Mouse (Mus musculus) B cell, adult 2 months (primary cell): Measurements from ENCODE around the gene Abcd3.
A peak's percentile ranks its signal among the peaks of the same experiment; 100 is the strongest.
"Not testable (repeated sequence)": the region's sequence is repeated elsewhere in the genome, so short reads cannot be mapped to it uniquely, and the experiment has no call there.

Experiments
- DNase-seq, 2 experiments: peaks; one replicate each; pipeline ENCODE4 v3.0.0; 2022

Abcd3 gene

DNA sequence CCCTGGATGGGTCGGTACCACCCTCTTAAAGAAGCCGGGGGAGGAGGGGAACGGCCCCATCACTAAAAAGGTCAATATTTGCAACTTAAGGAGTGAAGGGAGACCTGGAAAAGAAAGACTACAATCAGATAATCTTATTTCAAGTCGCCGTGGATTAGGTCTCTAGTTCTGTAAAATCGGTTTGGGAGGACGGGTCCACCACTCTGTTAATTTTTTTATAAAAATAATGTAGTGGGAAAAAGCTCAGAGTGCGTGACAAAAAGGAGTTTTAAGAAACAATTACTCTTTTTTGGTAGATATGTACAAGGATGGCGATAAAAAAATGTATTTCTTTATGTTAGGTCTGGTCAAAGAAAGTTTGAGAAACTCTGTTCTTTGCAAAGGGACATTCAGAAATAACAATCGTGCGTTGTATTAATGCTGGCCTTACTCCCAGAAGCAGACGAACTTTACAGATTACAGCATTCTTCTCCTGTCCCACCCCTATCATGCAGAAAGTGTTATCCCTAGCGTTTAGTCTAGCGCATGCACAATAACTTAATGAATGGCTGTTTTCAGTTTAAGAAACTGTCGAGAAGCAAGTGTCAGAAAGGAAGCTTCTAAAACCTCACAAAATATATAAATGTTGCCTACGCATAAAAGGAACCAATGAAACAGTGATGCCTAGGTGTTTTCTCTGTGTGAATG is 590 bp upstream of the Abcd3 start:
- DNase-seq: no peak

DNA sequence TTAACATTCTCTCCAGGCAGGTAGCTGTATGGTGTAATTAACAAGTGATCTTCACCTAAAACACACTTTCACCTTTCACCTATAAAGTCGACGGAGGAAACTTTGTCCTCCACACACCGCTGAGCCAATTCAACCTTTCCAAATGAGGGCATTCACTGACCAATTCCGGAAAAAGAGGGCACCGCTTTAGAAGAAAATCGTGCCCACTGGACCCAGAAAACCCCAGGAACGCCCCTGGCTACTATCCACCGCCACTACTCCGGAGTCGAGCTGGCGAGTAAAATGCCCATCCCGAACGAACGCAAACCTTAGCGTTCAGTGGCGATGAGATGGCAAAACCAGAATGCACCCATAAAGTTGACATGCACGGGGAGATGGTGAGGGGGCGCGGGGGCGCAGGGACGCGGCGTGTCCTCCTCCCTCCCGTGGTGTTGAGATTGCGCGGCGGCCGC is 663 bp downstream of the Abcd3 start:
- no peak for DNase-seq

DNA sequence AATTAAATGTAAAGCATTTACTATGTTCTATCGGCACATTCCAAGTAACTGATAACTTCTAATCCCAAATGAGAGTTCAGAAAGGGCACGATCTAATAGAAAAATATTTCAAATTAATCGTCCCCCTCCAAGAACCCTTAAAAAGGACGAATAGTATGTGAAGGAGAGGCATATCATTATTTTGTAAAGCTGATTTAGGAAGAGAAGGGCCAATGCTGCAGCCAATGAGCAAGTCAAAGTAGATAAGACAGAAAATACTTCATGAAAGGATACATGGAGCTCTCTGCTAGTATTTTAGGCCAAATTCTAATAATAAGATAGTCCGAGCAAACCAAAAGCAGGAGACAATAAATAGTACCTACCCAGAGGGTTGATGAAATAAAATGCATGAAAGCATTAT is 1.3 kb downstream of the Abcd3 start:
- no peak for DNase-seq

DNA sequence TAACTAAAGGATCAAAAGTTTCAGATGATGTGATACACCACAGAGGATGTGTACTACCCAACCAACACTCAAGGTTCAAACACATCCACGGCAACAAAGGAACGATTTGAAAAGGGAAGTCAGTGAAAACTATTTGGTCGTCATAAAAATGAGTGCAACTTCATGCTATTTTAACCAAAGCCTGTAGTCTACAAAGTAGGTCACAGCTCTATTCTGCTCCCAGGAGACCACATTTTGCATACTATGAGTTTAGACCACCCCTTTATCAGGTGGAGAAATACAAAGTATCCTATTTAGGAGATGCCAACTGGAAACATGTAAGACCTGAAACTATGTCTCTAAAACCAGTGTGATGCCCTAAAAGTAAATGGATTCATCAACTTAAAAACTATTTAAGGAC is 6.9 kb downstream of the Abcd3 start:
- DNase-seq: no peak

DNA sequence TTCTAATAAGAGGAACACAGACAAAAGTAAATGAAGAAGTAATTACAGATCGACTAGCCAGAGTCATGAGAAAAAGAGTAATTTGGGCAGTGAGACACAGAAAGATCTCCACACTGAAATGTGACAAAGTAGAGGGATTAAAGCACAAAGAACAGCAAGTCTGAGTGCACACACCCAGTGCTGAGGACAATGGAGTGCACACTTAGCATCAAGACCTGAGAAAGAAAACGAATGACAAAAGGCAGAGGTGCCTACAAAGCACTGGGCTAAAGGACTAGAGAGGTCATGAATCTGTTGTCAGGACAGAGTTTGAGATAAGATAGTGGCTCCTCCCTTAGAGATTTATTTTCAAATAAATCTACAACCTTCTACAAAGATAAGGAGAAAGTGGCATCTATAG is 20.9 kb downstream of the Abcd3 start:
- DNase-seq: no peak

DNA sequence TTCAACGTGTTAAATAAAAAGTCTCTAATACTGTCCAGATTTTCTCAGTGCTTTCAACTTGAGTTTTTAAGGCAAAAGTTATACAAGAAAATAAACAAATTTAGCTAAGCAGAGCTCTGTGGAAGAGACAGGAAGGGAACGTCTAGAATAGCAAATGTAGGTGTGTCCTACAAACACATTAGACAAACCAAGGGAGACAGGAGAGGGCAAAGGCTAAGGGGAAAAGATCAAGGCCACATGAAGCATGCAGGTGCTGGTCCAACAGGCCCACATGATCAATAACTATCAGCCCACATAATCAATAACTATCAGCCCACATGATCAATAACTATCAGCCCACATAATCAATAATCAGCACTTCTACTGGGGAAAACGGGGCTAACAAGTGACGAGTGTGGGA is 22.9 kb downstream of the Abcd3 start:
- DNase-seq: no peak

DNA sequence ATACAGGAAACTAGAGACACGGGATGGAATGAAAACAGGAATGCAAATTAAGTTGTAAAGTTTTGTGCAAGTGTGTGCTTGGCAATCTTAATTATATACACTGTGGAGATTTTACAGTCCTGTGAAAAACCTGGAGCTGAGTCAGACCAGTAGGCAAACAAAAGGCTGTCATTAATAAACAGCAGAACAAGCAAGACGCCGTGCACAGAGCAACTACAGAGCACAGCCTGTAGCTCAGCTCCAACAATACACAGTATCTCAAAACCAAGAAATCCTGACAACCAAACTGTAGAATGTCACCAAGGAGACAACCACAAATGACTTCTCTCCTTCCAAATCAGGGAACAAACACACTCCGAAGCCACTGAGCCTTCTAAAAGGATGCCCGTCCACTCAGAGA is 24.7 kb downstream of the Abcd3 start:
- no peak for DNase-seq

DNA sequence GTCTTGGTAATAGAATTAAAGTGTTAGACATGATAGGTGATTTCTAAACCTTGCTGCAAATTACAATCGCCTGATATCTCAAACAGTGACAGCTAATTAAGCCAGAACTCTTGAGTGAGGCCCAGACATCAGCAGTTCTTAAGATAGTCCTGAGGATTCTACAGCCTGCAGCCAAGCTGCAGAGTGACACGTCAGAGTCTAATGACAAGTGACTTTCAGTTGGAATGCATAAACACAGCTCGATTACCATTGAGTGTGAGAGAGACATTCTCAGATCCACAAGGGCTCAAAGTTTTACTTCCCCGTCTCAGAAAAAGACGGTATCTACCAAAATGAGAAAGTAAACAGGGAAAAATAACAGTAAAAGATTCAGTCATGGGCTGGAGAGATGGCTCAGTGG is 25.3 kb downstream of the Abcd3 start:
- no peak for DNase-seq

DNA sequence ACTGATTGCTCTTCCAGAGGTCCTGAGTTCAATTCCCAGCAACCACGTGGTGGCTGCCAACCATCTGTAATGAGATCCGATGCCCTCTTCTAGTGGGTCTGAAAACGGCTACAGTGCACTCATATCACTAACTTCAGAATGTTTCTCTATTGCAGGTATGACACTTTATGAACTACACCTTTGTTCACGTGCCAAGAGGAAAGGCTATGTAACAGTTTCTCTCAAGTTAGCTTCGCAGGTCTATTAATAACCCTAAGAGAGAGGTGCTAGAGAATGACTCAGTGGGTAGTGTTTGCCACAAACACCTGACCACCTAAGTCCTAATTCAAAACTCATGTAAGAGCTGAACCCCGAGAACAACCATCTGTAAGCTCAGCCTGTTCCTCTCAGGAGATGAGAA is 32.1 kb downstream of the Abcd3 start:
- no peak for DNase-seq

DNA sequence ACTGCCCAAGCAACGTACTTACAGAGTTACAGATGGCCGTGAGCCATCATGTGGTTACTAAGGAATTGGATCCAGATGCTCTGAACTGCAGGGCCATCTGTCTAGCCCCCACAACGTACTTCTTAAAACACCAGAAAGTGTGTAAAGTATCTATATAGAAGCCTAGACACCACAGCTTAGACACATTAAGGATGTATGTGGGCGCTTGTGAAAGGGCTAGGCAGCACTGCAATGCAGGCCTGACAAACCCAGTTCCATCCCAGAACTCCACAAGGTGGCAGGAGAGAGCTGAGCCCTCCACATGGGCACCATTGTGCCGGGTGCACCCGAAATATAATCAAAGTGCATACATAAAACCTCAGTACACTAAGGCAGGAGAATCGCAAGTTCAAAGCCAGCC is 37.2 kb downstream of the Abcd3 start:
- peak; percentile 37 to 45 for DNase-seq

DNA sequence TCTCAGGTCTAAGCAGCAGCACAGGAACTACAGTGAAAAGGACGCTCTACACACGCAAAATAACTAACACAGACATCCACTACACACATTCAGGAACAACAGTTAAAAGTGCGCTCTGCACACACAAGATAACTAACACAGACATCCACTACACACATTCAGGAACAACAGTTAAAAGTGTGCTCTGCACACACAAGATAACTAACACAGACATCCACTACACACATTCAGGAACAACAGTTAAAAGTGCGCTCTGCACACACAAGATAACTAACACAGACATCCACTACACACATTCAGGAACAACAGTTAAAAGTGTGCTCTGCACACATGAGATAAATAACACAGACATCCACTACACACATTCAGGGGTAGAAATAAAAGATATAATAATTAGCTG is 41.8 kb downstream of the Abcd3 start:
- DNase-seq: not testable (repeated sequence)

DNA sequence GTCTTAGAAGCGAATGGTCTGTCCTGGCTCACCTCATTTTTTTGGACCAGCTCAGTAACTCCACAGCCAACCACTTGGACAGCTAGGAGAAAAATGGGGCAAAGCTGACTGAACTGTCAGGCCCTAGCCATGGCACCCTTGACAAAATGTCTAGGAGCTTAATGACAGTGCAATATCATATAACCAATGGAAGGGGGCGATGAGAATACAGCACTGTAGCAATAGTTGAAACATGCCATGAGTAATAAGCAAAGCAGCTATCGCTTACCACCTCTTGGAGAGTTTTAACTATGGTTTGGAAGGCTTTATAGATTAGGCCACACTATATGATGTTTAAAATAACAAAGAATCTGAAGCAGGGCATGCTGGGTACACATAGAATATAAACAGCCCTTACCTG is 46.3 kb downstream of the Abcd3 start:
- DNase-seq: no peak

DNA sequence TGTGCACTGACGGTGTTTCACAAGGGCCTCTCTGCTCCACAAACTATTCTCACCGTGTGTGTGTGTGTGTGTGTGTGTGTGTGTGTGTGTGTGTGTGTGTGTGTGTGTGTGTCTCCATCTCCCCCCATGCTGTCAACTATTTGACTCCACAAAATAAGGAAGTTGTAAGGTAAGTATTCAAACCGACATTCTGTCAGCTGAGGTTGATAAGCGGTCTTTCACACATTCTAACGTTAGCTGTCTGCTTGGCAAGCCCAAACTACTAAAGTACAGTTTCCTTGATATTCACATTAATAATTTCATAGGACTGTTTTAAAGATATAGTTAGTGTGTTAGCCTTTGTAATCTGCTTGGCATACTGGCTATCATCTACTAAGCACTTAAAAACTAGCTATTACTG is 48.3 kb downstream of the Abcd3 start:
- no peak for DNase-seq

DNA sequence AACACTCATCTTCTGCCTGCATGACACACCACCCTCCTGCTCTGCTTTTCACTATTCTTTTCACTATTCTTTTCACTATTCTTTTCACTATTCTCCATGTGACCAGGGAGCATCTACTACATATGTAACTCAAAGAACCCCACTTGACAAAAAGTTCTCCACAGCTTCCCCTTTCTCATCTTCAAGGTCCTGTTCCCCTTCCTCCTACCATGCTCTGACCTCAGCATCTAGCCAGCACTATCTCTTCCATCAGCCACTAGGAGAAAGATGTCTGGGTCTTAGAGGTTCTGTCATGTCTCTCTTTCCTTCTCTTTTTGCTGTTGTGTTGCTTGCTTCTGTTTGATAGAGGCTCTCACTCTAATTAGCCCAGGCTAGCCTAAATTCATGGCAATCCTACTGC is 49.1 kb downstream of the Abcd3 start:
- DNase-seq: no peak

DNA sequence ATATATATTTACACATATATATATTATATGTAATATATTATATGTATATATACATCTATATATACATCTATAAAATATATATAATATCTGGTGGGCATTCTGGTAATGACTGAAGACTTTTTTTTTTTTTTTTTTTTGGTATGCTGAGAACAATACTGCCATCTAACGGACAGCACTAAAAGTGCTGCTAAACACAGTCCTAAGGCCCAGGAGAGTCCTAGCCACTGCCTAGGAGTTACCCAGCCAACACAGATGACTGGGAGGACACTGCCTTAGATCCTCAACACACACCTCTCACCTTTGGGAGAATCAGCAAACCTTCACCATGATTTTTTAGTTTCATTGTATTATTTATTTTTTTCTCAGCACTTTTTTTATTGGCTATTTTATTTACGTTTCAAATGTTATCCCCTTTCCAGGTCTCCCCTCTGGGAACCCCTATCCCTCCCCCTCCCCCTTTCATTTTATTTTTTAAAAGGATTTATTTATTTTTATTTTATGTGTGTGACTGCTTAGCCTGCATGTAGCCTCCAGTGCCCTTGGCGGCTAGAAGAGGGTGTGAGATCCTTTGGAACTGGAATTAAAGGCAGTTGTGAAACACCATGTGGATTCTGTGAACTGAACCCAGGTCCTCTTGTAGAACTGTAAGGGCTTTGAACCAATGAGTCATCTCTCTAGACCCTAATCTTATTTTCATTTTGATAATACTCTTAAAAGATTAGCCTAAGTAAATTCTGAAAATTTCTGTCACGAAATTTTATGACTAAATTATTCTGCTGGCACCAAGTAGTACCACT is 52.8 kb downstream of the Abcd3 start:
- DNase-seq: peak; percentile 12 to 20

DNA sequence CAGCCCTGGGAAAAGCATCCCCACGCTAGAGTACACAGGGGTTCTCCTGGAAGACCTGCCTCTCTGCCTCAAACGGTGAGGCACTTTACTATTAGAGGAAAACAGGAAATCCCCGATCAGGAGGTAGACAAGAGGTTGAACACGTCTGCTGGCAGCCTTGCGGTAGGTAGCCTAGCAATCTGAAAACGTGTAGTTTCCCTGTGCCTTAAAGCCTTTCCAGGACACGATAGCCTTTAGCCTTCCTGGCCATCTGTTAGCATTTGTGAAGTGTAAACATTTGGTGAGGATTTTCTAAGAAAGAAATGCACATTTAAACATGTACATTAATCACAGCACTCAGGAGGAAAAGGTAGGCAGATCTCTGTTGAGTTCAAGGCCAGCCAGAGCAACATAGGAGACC is 56.7 kb downstream of the Abcd3 start:
- DNase-seq: no peak

DNA sequence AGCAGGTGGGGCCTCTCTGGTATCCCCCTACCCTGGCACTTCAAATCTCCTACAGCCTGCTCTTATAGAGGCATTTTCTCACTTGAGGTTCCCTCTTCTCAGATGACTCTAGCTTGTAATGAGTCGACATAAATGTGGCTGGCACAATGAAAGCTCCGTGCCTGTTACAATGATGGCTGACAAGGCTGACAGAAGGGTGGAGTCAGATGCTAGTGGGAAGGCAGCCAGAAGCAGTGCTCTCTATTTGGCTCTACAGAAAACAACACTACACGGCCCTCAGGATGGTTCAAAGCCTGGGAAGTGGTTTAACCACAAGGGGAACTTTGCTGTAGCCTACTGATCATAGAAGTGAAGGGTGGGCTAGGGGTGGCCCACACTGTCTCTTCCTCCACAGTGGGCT is 60.0 kb downstream of the Abcd3 start:
- DNase-seq: no peak

DNA sequence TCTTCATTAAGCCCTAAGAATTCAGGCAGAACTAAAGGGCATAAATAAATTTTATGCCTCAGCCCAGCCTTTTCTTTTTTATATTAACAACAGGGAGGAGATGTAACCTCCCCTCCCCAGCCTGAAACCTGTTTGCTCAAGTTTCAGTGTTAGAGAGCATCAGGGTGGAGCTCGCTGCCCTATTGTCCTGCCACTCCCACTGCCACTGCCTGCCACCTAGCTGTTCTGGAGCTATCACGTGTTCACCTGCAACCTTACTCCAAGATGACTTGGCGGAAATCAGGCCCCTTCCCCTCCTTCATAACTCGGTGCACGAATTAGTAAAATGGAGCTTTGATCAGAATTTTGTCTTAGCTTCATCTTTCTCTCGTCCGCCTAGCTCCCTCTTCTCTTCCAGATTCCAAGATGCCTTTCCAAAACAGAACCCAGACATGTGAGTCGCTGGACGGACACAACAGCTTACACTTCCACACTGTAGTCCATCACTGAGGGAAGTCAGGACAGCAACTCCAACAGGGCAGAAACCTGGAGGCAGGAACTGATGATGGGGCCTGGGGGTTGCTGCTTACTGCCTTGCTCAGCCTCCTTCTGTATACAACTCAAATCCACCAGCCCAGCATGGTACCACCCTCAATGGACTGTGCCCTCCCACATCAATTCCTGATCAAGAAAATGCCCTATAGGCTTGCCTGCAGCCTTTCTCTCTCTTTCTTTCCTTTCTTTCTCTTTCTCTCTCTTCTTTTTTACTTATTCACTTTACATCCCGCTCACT is 60.6 kb downstream of the Abcd3 start:
- not testable (repeated sequence) for DNase-seq

DNA sequence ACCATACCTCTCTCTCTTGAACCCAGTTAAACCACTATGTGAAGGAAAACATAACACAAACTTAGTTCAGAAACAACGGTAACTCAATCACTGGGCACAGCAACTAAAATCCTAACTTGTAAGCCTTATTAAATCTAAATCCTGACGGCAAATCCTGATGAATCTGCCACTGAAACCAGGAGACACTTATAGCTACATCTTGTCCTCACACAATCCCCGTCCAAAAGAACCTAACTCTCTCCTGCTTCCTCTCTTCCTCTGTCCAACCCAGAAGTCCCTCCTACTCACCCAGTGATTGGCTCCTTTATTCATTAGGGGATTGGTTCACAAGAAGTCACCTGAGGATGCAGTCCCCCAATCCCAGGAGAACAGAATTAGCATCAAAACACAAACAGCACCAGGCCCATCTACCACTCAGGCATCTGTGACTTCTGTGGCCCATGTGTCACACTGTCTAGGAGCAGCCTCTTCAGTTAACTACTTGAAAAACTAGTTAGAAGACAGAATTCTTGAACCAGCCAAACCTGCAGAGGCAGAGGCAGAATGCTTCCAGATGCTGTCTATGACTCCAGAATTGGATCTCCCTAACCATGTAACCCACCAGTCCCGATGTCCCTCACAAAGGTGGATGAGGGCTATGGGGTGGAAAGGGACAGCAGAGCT is 73.8 kb downstream of the Abcd3 start:
- not testable (repeated sequence) for DNase-seq

DNA sequence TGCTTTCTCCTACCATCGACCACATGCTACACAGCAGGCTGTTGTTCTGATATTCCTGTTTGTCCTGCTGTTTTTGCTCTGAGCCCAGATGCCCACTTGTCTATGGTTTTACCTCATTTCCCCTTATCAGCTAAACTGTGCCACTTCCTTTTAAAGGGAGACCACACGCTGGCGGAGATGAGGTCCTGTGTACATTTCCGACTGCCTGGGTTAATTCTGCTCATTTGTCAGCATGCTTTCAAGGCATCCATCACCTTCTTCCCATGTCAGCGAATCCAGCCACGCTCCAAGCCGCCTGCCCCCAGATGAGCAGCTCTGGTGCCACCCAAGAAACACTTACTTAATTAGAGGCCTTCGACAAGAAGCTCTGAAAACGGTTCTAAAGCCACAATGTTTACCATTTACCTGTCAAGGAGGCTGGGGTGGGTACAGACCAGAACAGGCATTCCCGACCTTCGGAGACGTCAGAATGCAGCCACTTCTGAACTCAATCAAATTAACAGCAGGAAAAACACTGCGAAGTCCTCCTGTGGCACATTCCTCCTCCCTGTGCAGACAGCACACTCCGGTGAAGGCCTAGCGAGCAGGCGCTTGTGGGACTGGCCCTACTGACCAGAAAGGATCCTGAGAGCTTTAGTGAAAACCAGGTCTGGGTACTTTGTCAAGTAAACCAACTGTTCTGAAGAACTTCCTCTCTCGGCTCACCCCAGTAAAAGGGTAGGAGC is 75.5 kb downstream of the Abcd3 start:
- no peak for DNase-seq

DNA sequence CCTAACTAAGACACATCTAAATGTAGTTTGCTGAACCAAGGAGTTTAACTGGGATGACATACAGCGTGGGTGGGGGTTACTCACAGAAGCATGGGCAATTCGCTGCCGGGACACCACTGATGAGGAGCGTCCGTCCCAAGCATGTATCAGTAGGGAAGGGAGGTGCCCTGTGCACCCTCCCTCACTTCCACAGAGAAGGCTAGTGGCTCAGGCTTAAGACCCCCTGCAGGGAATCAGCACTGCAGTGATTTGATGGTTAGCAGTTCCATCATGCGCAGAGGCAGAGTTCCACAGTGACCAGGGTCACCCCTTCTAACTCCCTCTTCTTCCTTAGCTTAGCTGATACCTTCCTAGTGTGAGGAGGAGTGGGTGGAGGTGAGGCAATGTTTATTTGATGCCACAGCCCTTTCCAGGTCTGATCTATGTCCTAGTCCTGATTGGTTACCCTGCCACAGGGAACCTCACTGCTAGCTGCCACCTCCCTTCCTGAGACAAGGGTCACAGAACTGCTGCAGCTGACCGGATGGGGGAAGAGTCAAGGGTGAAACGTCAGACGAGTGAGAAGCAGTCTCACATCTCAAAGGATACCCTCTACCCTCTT is 76.3 kb downstream of the Abcd3 start:
- DNase-seq: no peak

DNA sequence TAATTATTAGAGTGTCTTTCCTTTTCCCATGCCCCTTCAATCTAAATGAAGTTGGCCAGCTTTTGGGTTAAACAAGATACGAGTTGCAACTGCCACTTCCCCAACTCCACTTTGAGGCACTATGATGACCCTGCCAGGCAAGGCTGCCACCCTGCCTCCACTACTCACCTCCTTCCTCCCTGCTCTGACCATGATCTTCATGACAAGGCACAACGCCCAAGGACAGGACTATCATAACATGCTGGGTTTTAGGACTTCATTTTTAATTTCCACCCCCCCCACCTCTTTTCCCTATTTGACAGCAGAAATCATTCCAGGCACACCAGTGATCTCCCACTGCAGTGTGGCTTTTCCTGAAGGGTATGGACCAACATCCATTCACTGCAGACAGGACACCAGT is 77.2 kb downstream of the Abcd3 start:
- DNase-seq: no peak
